Mouse (Mus musculus) stomach, embryonic 16.5 days (tissue): Measurements from ENCODE around the gene Fndc3b. TPM values are rescaled to one million over a fixed set of nuclear protein-coding genes. Genes with fewer than 3 reads are reported as not detected.

Experiments used
- ATAC-seq: fragments of 200-750 bp; cut with Nextera tagmentation; 2 replicates; pipeline ENCODE4 v1.8.0; 2017; ENCODE audit warnings: moderate number of reproducible peaks, moderate TSS enrichment; ENCODE audit not compliant: insufficient read depth, low FRiP score
- H3K27ac ChIP-seq: fragments of 300-500 bp; sonication (generic); 2 replicates; pipeline ENCODE4 v1.5.1; 2014; ENCODE audit warnings: low read length
- H3K27me3 ChIP-seq: fragments of 300-500 bp; sonication (generic); 2 replicates; pipeline ENCODE4 v1.6.1; 2014; ENCODE audit warnings: low read length, control low read depth, mixed read lengths; ENCODE audit not compliant: control insufficient read depth, insufficient read depth
- H3K36me3 ChIP-seq: fragments of 300-500 bp; sonication (generic); 2 replicates; pipeline ENCODE4 v1.6.1; 2014; ENCODE audit warnings: low read length; ENCODE audit not compliant: control insufficient read depth, insufficient read depth
- H3K4me1 ChIP-seq: fragments of 300-500 bp; sonication (generic); 2 replicates; pipeline ENCODE4 v1.6.1; 2014; ENCODE audit warnings: low read length, control low read depth, mixed read lengths; ENCODE audit not compliant: control insufficient read depth, insufficient read depth
- H3K4me2 ChIP-seq: fragments of 300-500 bp; sonication (generic); 2 replicates; pipeline ENCODE4 v1.6.1; 2014; ENCODE audit warnings: low read depth, low read length, mixed read lengths
- H3K4me3 ChIP-seq: fragments of 300-500 bp; sonication (generic); replicated peaks from 2 replicates; pipeline ENCODE4 v1.5.1; 2014; ENCODE audit warnings: mild to moderate bottlenecking, low read length
- H3K9ac ChIP-seq: fragments of 300-500 bp; sonication (generic); 2 replicates; pipeline ENCODE4 v1.6.1; 2014; ENCODE audit warnings: low read length
- H3K9me3 ChIP-seq: fragments of 300-500 bp; sonication (generic); replicated peaks from 2 replicates; pipeline ENCODE4 v1.6.1; 2016; ENCODE audit warnings: low read length, control low read depth; ENCODE audit not compliant: control insufficient read depth
- WGBS: fragments of 180-500 bp; shearing (Covaris S2); extraction: QIAGEN DNeasy Blood & Tissue Kit; methylation state at CpG from one replicate; pipeline ENCODE4 v1.1.7; 2014; 5-methylcytosine and 5-hydroxymethylcytosine counted together
- polyA plus RNA-seq: library from polyadenylated mRNA; unstranded; fragments of >200 nt; fragmentation: Nextera tagmentation; extraction: Ambion mirVana; gene quantifications from 2 replicates; pipeline ENCODE4 v1.2.1, GENCODE M21; 2015

The Fndc3b gene
- polyA plus RNA-seq, 1 experiment from 2014 or later = 28.6 TPM

DNA sequence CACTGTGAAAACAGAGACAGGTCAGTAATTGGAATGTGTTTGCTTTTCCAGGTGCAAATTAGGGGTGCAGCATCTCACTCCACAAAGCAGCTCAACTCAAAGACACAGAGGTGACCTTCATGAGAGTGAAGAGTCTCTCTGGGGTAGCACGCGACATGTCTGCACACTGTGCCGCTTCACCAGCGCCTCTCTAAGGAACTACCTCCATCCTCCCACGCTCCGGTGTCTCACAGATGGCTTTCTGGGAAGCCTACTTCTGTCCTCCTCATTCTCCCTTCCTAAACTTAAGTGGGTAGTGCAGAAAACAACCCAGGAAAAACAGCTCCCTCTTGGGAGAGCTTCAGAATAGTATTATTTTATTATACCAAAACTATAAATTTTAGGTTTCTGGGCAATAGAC is 12.4 kb downstream of the Fndc3b start:
- Histone ChIP-seq H3K9me3 (no peaks in the 10 kb centered on the region), H3K4me2 (no peak overlapping the region), H3K4me3 (no peak overlapping the region), H3K9ac (no peak overlapping the region), H3K27ac (no peak overlapping the region), H3K36me3 (no peaks in the 10 kb centered on the region), H3K27me3 (no peaks in the 10 kb centered on the region), H3K4me1 (peaks cover 19% of the 10 kb centered on the region)
- ATAC-seq = no peak
- 95% methylated on average over 6 of the region's 6 CpGs for WGBS

DNA sequence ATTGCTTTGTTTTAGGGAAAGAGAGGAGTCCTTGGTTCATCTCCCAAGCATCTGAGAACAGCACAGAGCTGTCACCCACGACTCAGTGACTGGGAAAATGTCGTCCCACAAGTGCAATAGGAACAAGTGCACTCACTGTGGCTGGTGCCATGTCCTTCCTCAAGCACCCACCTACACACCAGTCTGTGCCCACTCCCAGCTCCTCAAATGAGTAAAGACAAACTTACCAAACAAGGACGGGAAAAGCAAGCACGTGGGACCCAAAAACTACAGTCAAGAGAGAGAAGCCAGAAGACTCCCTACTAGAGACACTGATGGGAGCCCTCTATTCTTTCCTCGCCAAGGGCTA is 14.7 kb downstream of the Fndc3b start:
- H3K4me2 ChIP-seq = no peak overlapping the region
- H3K27ac ChIP-seq = no peak overlapping the region
- H3K36me3 ChIP-seq = no peaks in the 10 kb centered on the region
- peaks cover 36% of the 10 kb centered on the region for H3K4me1 ChIP-seq
- no peak for ATAC-seq
- no peaks in the 10 kb centered on the region for H3K27me3 ChIP-seq
- no peaks in the 10 kb centered on the region for H3K9me3 ChIP-seq
- 73% methylated on average over 5 of the region's 5 CpGs for WGBS
- H3K9ac ChIP-seq = no peak overlapping the region
- no peak overlapping the region for H3K4me3 ChIP-seq

DNA sequence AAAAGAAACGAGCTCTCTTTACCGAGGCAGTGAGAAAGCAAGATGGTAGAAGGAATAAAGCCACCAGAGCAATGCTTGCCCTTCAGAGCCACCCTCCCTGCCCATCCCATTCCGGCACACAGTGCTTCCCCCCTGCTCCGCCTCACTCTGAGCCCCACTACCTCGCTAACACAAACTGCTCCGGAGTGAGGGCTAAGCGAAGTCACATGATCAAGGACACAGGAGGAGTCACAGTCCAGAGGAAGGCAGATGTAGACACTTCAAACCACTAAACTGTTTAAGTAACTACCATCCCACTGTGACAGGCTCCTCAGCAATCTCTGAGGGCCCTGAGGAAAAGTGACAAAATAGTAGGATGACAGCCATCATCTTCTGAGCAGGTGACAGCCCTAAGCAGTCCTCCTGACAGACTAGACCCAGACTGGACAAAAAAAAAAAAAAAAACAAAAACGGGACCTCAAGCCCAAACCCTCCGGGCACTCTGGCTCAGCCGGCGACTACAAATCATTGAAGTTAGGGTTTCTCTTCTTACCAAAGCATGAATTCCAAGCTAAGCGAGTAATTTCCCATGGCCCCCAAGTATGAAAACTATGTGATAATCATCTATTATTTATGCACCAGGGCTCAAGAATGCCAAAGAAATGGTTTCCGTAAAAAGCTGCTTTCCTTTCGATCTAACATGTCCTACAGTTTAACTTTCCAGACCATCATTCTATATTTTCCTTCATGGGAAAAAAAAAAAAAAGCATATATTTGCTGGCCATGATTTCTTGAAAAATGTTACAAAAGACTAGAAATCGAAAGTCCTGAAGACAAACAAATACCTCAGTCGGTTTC is 15.3 kb downstream of the Fndc3b start:
- H3K27me3 ChIP-seq = no peaks in the 10 kb centered on the region
- no peak overlapping the region for H3K4me3 ChIP-seq
- no peak overlapping the region for H3K27ac ChIP-seq
- H3K9ac ChIP-seq = no peak overlapping the region
- H3K4me2 ChIP-seq = no peak overlapping the region
- no peaks in the 10 kb centered on the region for H3K36me3 ChIP-seq
- 63% methylated on average over 16 of the region's 16 CpGs for WGBS
- H3K4me1 ChIP-seq = peaks cover 42% of the 10 kb centered on the region
- ATAC-seq = no peak
- no peaks in the 10 kb centered on the region for H3K9me3 ChIP-seq

DNA sequence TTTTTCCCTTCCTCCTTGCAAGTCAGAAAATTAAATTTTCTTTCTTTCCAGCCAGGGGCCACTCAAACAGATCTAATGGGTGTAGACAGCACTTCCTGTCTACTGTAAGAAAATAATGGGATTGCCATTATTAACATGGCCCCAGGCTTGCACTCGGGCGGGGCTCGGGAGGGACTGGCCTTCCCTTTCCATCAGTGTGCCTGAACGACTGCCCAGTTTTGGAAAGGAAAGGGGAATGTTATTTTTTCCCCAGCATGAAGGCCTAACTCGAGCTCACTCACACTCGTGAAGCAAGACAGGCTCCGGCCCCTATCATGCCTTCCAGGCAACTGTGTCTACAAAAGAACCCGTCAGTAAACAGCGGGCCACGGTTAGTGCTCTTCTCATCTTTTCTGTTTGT is 16.5 kb downstream of the Fndc3b start:
- no peak overlapping the region for H3K27ac ChIP-seq
- H3K27me3 ChIP-seq = no peaks in the 10 kb centered on the region
- 60% methylated on average over 10 of the region's 10 CpGs for WGBS
- H3K9me3 ChIP-seq = no peaks in the 10 kb centered on the region
- peaks cover 50% of the 10 kb centered on the region for H3K4me1 ChIP-seq
- no peak overlapping the region for H3K4me2 ChIP-seq
- no peak overlapping the region for H3K4me3 ChIP-seq
- no peaks in the 10 kb centered on the region for H3K36me3 ChIP-seq
- no peak for ATAC-seq
- no peak overlapping the region for H3K9ac ChIP-seq

DNA sequence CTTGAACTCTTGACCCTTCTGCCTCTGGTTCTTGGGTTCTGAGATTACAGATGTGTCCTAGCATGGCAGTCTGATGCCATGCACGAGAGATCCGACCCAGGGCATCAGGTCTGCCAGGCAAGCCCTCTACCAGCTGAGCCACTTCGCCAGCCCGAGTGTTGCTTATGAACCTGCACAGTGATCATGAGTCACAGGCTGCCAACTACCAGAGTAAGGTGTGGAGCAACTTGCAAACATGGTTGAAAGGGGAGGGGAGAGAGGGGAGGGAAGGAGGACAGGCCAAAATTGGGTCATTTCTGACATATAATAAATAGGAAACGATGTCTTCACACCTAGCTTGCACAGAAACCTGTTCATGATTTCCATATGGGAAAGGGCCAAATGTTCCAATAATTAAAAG is 17.0 kb downstream of the Fndc3b start:
- ATAC-seq = no peak
- Histone ChIP-seq H3K36me3 (no peaks in the 10 kb centered on the region), H3K9ac (no peak overlapping the region), H3K27me3 (no peaks in the 10 kb centered on the region), H3K9me3 (no peaks in the 10 kb centered on the region), H3K4me3 (no peak overlapping the region), H3K4me2 (no peak overlapping the region), H3K27ac (no peak overlapping the region), H3K4me1 (peaks cover 55% of the 10 kb centered on the region)
- 77% methylated on average over 5 of the region's 5 CpGs for WGBS

DNA sequence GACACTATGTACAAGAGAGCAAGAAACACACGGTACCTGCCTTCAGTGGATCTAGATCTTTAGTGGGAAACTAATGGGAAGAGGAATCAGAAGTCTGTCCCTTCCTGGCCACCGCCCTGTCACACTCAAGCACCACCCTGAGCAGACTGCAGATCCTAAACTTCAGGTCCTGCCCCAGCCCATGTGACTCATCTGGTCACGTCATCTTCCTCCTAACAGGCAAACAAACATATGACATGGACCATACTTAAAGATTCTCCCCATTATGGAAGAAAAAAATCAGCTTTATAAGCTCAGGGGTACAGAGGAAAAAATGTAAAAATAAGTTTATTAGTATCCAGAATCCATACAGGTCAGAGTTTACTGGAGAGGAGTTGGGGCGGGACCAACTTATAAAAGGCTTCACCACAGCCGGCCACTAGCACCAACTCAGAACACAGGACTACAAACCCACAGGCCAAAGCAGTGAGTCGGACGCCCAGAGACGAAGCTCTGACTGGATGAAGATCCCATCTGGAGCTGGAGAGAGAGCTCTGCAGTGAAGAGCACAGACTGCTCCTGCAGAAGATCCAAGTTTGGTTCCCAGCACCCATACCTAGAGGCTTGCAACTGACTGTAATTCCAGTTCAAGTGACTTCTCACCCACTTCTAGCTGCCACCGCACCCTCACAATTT is 19.5 kb downstream of the Fndc3b start:
- peaks cover 63% of the 10 kb centered on the region for H3K4me1 ChIP-seq
- no peak overlapping the region for H3K4me3 ChIP-seq
- H3K9ac ChIP-seq = no peak overlapping the region
- H3K9me3 ChIP-seq = no peaks in the 10 kb centered on the region
- no peak overlapping the region; the same call in 1 of the 2 replicates for H3K27ac ChIP-seq
- 83% methylated on average over 9 of the region's 9 CpGs for WGBS
- H3K36me3 ChIP-seq = no peaks in the 10 kb centered on the region
- no peak overlapping the region for H3K4me2 ChIP-seq
- no peaks in the 10 kb centered on the region for H3K27me3 ChIP-seq
- no peak for ATAC-seq

DNA sequence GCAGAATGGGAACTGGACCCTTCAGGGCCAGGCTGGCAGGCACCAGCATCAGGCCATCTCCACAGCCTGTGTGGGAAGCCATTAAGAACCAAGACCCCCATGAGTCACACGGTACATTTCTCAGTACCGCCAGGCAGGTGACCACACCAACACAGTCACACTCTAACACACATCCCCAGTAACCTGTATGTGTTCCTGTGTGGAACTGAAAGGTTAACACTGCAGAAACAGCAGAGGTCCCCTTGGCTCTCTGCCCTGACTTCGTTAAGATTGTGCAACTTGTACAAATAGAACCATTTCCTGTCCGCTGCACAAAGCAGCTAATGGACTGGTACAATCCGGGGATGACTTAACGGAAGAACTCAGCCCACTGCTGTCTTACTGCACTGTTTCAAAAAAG is 21.1 kb downstream of the Fndc3b start:
- peak; percentile 75; the same call in 1 of the 2 replicates for ATAC-seq
- peak overlapping the region; percentile 71 for H3K27ac ChIP-seq
- H3K9me3 ChIP-seq = no peaks in the 10 kb centered on the region
- peak overlapping the region; percentile 38 for H3K4me2 ChIP-seq
- peaks cover 60% of the 10 kb centered on the region for H3K4me1 ChIP-seq
- no peak overlapping the region for H3K4me3 ChIP-seq
- H3K27me3 ChIP-seq = no peaks in the 10 kb centered on the region
- H3K36me3 ChIP-seq = no peaks in the 10 kb centered on the region
- peak overlapping the region; percentile 27; the same call in 1 of the 2 replicates for H3K9ac ChIP-seq
- WGBS = 32% methylated on average over 6 of the region's 6 CpGs

DNA sequence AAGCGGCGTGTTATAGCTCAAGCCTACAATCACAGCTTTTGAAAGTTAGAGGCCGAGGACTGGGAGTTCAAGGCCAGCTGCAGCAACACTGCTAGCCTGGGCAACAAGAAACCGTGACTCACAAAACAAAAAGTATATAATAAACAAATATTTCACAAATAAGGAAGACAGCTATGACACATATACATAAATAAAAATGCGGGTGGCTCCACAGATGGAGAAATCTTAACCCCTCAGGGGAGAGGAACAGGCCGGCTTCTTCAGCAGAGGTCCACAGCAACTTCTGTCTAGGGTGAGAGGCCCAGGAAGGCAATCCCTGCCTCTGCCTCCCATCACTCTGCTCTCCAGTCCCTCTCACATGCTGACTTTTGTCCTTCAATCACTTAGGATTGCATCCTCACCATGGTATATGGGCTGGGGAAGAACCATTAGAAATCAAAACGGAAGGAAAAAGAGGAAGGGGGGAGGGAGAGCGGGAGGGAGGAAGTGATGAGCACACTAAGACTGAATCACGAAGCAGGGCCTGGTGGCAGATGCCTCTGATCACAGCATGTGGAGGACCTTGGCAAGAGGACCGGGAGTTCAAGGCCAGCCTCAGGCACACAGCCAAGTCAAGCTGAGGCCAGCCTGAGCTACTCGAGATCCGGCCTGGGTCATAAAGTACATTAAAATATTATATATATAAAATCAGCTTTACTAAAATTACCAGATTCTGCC is 21.8 kb downstream of the Fndc3b start:
- Histone ChIP-seq H3K36me3 (no peaks in the 10 kb centered on the region), H3K9me3 (no peaks in the 10 kb centered on the region), H3K27me3 (no peaks in the 10 kb centered on the region), H3K4me3 (no peak overlapping the region), H3K4me1 (peaks cover 61% of the 10 kb centered on the region), H3K27ac (peak overlapping the region; percentile 71), H3K4me2 (peak overlapping the region; percentile 12; the same call in 1 of the 2 replicates), H3K9ac (0 out of 2 replicates have a peak overlapping the region, but pooled peaks have one; percentile 27)
- peak; percentile 52; the same call in 1 of the 2 replicates for ATAC-seq
- 56% methylated on average over 12 of the region's 12 CpGs for WGBS
